Mouse (Mus musculus) testis, adult 2 months (tissue): ENCODE measurements around the gene Rhpn2. TPM values are rescaled to one million over a fixed set of nuclear protein-coding genes. Genes with fewer than 3 reads are reported as not detected.
"Not testable (repeated sequence)": the region's sequence is repeated elsewhere in the genome, so short reads cannot be mapped to it uniquely, and the experiment has no call there.

Experiments
- H3K27ac ChIP-seq: fragments of 200-500 bp; 2 replicates; pipeline ENCODE4 v1.5.1; 2012; ENCODE audit warnings: low read depth, low read length; ENCODE audit not compliant: control insufficient read depth, insufficient read depth
- H3K27me3 ChIP-seq: fragments of 200-500 bp; 2 replicates; pipeline ENCODE4 v1.6.1; 2012; ENCODE audit warnings: mild to moderate bottlenecking, low read length, moderate library complexity; ENCODE audit not compliant: control insufficient read depth, insufficient read depth
- H3K36me3 ChIP-seq: fragments of 200-500 bp; 2 replicates; pipeline ENCODE4 v1.6.1; 2012; ENCODE audit warnings: mild to moderate bottlenecking, low read length; ENCODE audit not compliant: control insufficient read depth, insufficient read depth
- H3K4me1 ChIP-seq: fragments of 200-500 bp; 2 replicates; pipeline ENCODE4 v1.6.1; 2012; ENCODE audit warnings: low read length; ENCODE audit not compliant: control insufficient read depth, insufficient read depth
- H3K4me3 ChIP-seq: fragments of 200-500 bp; 2 replicates; pipeline ENCODE4 v1.5.1; 2012; ENCODE audit warnings: low read depth, mild to moderate bottlenecking, low read length, moderate library complexity, mixed read lengths; ENCODE audit not compliant: control insufficient read depth
- CTCF ChIP-seq: fragments of 200-500 bp; IDR thresholded peaks from 2 replicates; pipeline ENCODE4 v1.5.1; 2012; ENCODE audit warnings: low read depth, mild to moderate bottlenecking, inconsistent platforms, low read length, moderate library complexity; ENCODE audit not compliant: control insufficient read depth, insufficient read depth, insufficient replicate concordance
- POLR2A ChIP-seq: fragments of 200-500 bp; IDR thresholded peaks from 2 replicates; pipeline ENCODE4 v1.6.1; 2012; ENCODE audit warnings: low read depth, mild to moderate bottlenecking, inconsistent platforms, low read length, moderate library complexity; ENCODE audit not compliant: control insufficient read depth
- polyA plus RNA-seq: library from polyadenylated mRNA; depleted of rRNA; stranded (reverse); fragments of >200 nt; gene quantifications from 2 replicates; pipeline ENCODE4 v1.2.3, GENCODE M21; 2012

Rhpn2 gene
- polyA plus RNA-seq, 1 experiment = 5.2 TPM

DNA sequence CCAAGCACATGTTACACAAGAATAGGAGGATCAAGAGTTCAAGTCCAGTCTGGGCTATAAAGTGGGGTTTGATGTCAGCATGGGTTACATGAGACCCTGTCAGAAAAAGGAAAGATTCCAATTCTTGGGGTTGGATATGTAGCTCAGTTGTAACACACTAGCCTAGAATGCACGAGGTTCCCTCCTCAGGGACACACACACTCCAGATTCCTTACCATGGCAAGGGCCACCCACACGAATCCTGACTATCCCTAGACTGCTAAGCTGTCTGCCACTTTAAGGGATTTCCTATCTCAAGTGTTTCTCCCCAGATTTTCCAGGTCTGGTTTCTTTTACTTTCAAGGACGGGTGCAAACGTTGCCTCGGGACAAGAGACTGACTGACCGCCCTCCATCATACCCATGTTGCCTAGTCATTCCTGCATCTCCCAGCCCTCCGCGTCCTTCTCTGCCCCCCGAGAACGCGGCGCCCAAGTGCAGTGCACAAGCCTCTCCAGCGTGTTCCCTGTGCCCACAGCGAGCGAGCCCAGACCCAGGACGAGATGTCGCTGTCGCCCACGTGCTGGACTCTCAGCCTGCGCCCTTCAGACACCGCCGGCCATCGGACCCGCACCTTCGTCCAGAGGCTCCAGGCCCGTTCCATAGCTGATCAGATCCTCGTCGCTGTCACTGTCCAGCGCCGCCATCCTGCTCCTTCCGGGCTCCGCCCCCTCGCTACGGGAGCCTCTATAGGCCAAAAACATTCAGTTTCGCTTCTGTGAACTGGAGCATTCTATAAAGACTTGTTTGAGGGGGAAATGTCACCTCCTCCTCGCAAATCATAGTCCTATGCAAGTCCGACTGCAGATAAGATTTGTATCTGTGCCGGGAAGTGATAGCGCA is 16.0 kb upstream of the Rhpn2 start, which contains the start of gene Gpatch1:
Gene Gpatch1 (minus strand): TSS at position 712 of the 881 bp plus-strand sequence.
- no peaks in the 10 kb centered on the region for H3K36me3 ChIP-seq
- peak within 1 kb of the TSS; percentile 98 for H3K4me3 ChIP-seq
- peaks cover 9% of the 10 kb centered on the region for H3K4me1 ChIP-seq
- H3K27ac ChIP-seq = peak within 1 kb of the TSS; percentile 42
- no peaks in the 10 kb centered on the region for H3K27me3 ChIP-seq
- peak; percentile 65; the same call in 1 of the 2 replicates for TF ChIP-seq POLR2A
- no peak for TF ChIP-seq CTCF

- H3K27me3 ChIP-seq, H3K4me3 ChIP-seq, H3K27ac ChIP-seq, H3K36me3 ChIP-seq: not testable (repeated sequence)
- H3K4me1 ChIP-seq = peaks cover 12% of the 10 kb centered on the region
Measured at GRCm38 (mm10) chr7:35319221-35319620, 14.7 kb upstream of the Rhpn2 start.

GRCm38 (mm10) chr7:35319755-35320154 is 14.2 kb upstream of the Rhpn2 start:
- no peaks in the 10 kb centered on the region for H3K27me3 ChIP-seq
- no peak overlapping the region for H3K27ac ChIP-seq
- TF ChIP-seq POLR2A (no peak), CTCF (no peak)
- H3K4me1 ChIP-seq = peaks cover 12% of the 10 kb centered on the region
- no peak overlapping the region for H3K4me3 ChIP-seq
- no peaks in the 10 kb centered on the region for H3K36me3 ChIP-seq

GRCm38 (mm10) chr7:35322161-35322560 is 11.8 kb upstream of the Rhpn2 start:
- no peaks in the 10 kb centered on the region for H3K27me3 ChIP-seq
- H3K36me3 ChIP-seq = no peaks in the 10 kb centered on the region
- no peak overlapping the region for H3K27ac ChIP-seq
- no peak for TF ChIP-seq CTCF
- TF ChIP-seq POLR2A = no peak
- H3K4me3 ChIP-seq = no peak overlapping the region
- peaks cover 10% of the 10 kb centered on the region for H3K4me1 ChIP-seq

DNA sequence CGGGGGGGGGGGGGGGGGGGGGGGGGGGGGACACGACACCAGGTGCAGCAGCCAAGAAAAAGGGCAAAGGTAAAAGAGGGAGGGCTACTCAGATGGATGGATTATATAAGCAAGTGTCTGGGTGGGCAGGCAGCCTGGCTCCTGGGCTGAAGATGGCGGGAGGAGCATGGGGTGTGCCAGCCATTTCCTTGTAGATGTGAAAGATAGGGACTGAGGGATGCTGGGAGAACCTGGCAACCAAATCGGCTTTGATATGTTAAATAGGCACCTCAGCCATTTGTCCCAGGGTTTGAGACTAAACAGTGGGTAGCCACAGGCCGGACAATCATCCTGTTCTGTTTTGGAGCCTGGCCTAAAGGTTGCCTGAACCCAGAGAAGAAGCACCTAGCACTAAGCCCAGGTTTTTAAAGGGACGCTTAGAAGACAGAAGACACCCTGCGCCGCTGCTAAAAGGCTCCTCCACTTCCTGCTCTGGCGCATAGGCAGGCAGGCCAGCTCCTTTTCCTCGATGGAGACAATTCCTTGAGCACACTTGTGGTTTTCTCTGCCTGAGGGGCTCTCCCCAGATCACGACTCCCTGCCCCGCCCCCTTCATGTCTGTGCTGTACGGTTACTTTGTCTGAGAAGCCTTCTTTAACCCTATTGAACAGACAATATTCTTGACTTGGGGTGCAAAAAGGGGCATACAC is 11.1 kb upstream of the Rhpn2 start:
- Histone ChIP-seq H3K4me1 (peaks cover 6% of the 10 kb centered on the region; the same call in 1 of the 2 replicates), H3K27ac (no peak overlapping the region), H3K4me3 (no peak overlapping the region), H3K27me3 (no peaks in the 10 kb centered on the region), H3K36me3 (no peaks in the 10 kb centered on the region)
- no peak for TF ChIP-seq CTCF
- TF ChIP-seq POLR2A = no peak

- TF ChIP-seq POLR2A (no peak), CTCF (no peak)
- no peak overlapping the region for H3K4me3 ChIP-seq
- peaks cover 15% of the 10 kb centered on the region for H3K4me1 ChIP-seq
- no peaks in the 10 kb centered on the region; the same call in 1 of the 2 replicates for H3K27me3 ChIP-seq
- H3K36me3 ChIP-seq = no peaks in the 10 kb centered on the region
- H3K27ac ChIP-seq = no peak overlapping the region
Measured at GRCm38 (mm10) chr7:35331590-35331989, 2.4 kb upstream of the Rhpn2 start.

- peaks cover 15% of the 10 kb centered on the region for H3K4me1 ChIP-seq
- H3K27me3 ChIP-seq = no peaks in the 10 kb centered on the region; the same call in 1 of the 2 replicates
- H3K4me3 ChIP-seq = peak overlapping the region; percentile 93
- no peaks in the 10 kb centered on the region for H3K36me3 ChIP-seq
- TF ChIP-seq CTCF (no peak), POLR2A (no peak)
- H3K27ac ChIP-seq = no peak overlapping the region
Measured at GRCm38 (mm10) chr7:35333231-35333651, 729 bp upstream of the Rhpn2 start.
